Mouse (Mus musculus): ENCODE results near the gene Fbp2. TPM values are rescaled to one million over a fixed set of nuclear protein-coding genes. Genes with fewer than 3 reads are reported as not detected.

Gene Fbp2
- polyA plus RNA-seq, 1 experiment from 2014 or later, result not detected

GRCm38 (mm10) chr13:62882856-62883255 is 24.6 kb upstream of the Fbp2 start:
- H3K27me3 ChIP-seq, result peaks cover 15% of the 10 kb centered on the region
- H3K36me3 ChIP-seq, result no peaks in the 10 kb centered on the region
- no peak overlapping the region for H3K4me3 ChIP-seq
- H3K9ac ChIP-seq (replicated peaks), result no peak overlapping the region
- H3K27ac ChIP-seq (replicated peaks), result no peak overlapping the region
- no peak for ATAC-seq (ENCODE audit: low FRiP score, low read depth)
- no peaks in the 10 kb centered on the region for H3K9me3 ChIP-seq
- peaks cover 13% of the 10 kb centered on the region for H3K4me1 ChIP-seq
- WGBS, result 81% methylated on average over 5 of the region's 5 CpGs
- H3K4me2 ChIP-seq (replicated peaks), result no peak overlapping the region

- Histone ChIP-seq H3K4me1 (peaks cover 7% of the 10 kb centered on the region), H3K27me3 (no peaks in the 10 kb centered on the region), H3K9me3 (no peaks in the 10 kb centered on the region), H3K27ac (replicated peaks) (no peak overlapping the region), H3K9ac (replicated peaks) (no peak overlapping the region), H3K36me3 (no peaks in the 10 kb centered on the region), H3K4me3 (no peak overlapping the region), H3K4me2 (replicated peaks) (no peak overlapping the region)
- 84% methylated on average over 9 of the region's 9 CpGs for WGBS
- no peak for ATAC-seq (ENCODE audit: low FRiP score, low read depth)
Observed at GRCm38 (mm10) chr13:62881336-62881735, 23.1 kb upstream of the Fbp2 start.

GRCm38 (mm10) chr13:62879831-62880615 is 21.8 kb upstream of the Fbp2 start:
- H3K4me2 ChIP-seq (replicated peaks), result no peak overlapping the region
- ATAC-seq (ENCODE audit: low FRiP score, low read depth), result no peak
- H3K9me3 ChIP-seq, result no peaks in the 10 kb centered on the region
- H3K36me3 ChIP-seq, result no peaks in the 10 kb centered on the region
- no peak overlapping the region for H3K27ac ChIP-seq (replicated peaks)
- H3K9ac ChIP-seq (replicated peaks), result no peak overlapping the region
- no peak overlapping the region for H3K4me3 ChIP-seq
- no peaks in the 10 kb centered on the region for H3K27me3 ChIP-seq
- H3K4me1 ChIP-seq, result peaks cover 7% of the 10 kb centered on the region
- WGBS, result 25% methylated on average over 8 of the region's 8 CpGs

- Histone ChIP-seq H3K4me3 (no peak overlapping the region), H3K4me1 (peaks cover 7% of the 10 kb centered on the region), H3K36me3 (no peaks in the 10 kb centered on the region), H3K9ac (replicated peaks) (no peak overlapping the region), H3K4me2 (replicated peaks) (no peak overlapping the region), H3K9me3 (no peaks in the 10 kb centered on the region), H3K27ac (replicated peaks) (no peak overlapping the region), H3K27me3 (no peaks in the 10 kb centered on the region)
- ATAC-seq (ENCODE audit: low FRiP score, low read depth), result no peak
- WGBS, result 23% methylated on average over 6 of the region's 6 CpGs
Observed at GRCm38 (mm10) chr13:62879411-62879810, 21.2 kb upstream of the Fbp2 start.

GRCm38 (mm10) chr13:62877247-62877646 is 19.0 kb upstream of the Fbp2 start:
- no peaks in the 10 kb centered on the region for H3K9me3 ChIP-seq

GRCm38 (mm10) chr13:62876111-62876510 is 17.9 kb upstream of the Fbp2 start:
- WGBS, result 73% methylated on average over 1 of the region's 1 CpGs
- Histone ChIP-seq H3K27ac (replicated peaks) (no peak overlapping the region), H3K9me3 (no peaks in the 10 kb centered on the region), H3K4me2 (replicated peaks) (no peak overlapping the region), H3K4me1 (peaks cover 7% of the 10 kb centered on the region), H3K36me3 (no peaks in the 10 kb centered on the region), H3K27me3 (no peaks in the 10 kb centered on the region), H3K4me3 (no peak overlapping the region), H3K9ac (replicated peaks) (no peak overlapping the region)
- ATAC-seq (ENCODE audit: low FRiP score, low read depth), result no peak

More at GRCm38 (mm10) chr13:62877247-62877646, 19.0 kb upstream of the Fbp2 start:
- H3K4me1 ChIP-seq, result peaks cover 7% of the 10 kb centered on the region
- no peaks in the 10 kb centered on the region for H3K36me3 ChIP-seq
- no peak overlapping the region for H3K27ac ChIP-seq (replicated peaks)
- H3K27me3 ChIP-seq, result no peaks in the 10 kb centered on the region
- H3K9ac ChIP-seq (replicated peaks), result no peak overlapping the region
- WGBS, result 9% methylated on average over 5 of the region's 5 CpGs
- H3K4me3 ChIP-seq, result no peak overlapping the region
- H3K4me2 ChIP-seq (replicated peaks), result no peak overlapping the region
- no peak for ATAC-seq (ENCODE audit: low FRiP score, low read depth)

GRCm38 (mm10) chr13:62872252-62872651 is 14.0 kb upstream of the Fbp2 start:
- H3K27ac ChIP-seq (replicated peaks), result no peak overlapping the region
- no peaks in the 10 kb centered on the region for H3K27me3 ChIP-seq
- H3K4me3 ChIP-seq, result no peak overlapping the region
- WGBS, result 82% methylated on average over 3 of the region's 3 CpGs
- H3K4me1 ChIP-seq, result no peaks in the 10 kb centered on the region
- no peak overlapping the region for H3K9ac ChIP-seq (replicated peaks)
- no peak for ATAC-seq (ENCODE audit: low FRiP score, low read depth)
- no peak overlapping the region for H3K4me2 ChIP-seq (replicated peaks)
- no peaks in the 10 kb centered on the region for H3K9me3 ChIP-seq
- no peaks in the 10 kb centered on the region for H3K36me3 ChIP-seq

GRCm38 (mm10) chr13:62870605-62871004 is 12.4 kb upstream of the Fbp2 start:
- H3K9me3 ChIP-seq, result no peaks in the 10 kb centered on the region
- H3K9ac ChIP-seq (replicated peaks), result no peak overlapping the region
- no peak overlapping the region for H3K27ac ChIP-seq (replicated peaks)
- no peak overlapping the region for H3K4me2 ChIP-seq (replicated peaks)
- no peak for ATAC-seq (ENCODE audit: low FRiP score, low read depth)
- 84% methylated on average over 2 of the region's 2 CpGs for WGBS
- H3K27me3 ChIP-seq, result no peaks in the 10 kb centered on the region
- H3K4me3 ChIP-seq, result no peak overlapping the region
- H3K4me1 ChIP-seq, result no peaks in the 10 kb centered on the region
- no peaks in the 10 kb centered on the region for H3K36me3 ChIP-seq

- no peaks in the 10 kb centered on the region; the same call in 1 of the 2 replicates for H3K4me1 ChIP-seq
- no peaks in the 10 kb centered on the region for H3K9me3 ChIP-seq
- H3K36me3 ChIP-seq, result no peaks in the 10 kb centered on the region
- no peak for ATAC-seq (ENCODE audit: low FRiP score, low read depth)
- H3K4me3 ChIP-seq, result no peak overlapping the region
- no peak overlapping the region for H3K4me2 ChIP-seq (replicated peaks)
- no peak overlapping the region for H3K27ac ChIP-seq (replicated peaks)
- 80% methylated on average over 4 of the region's 4 CpGs for WGBS
- H3K9ac ChIP-seq (replicated peaks), result no peak overlapping the region
- H3K27me3 ChIP-seq, result no peaks in the 10 kb centered on the region
Observed at GRCm38 (mm10) chr13:62866817-62867216, 8.6 kb upstream of the Fbp2 start.

- H3K27ac ChIP-seq (replicated peaks), result no peak overlapping the region
- no peaks in the 10 kb centered on the region for H3K36me3 ChIP-seq
- H3K4me2 ChIP-seq (replicated peaks), result no peak overlapping the region
- WGBS, result 78% methylated on average over 11 of the region's 11 CpGs
- H3K9ac ChIP-seq (replicated peaks), result no peak overlapping the region
- no peaks in the 10 kb centered on the region for H3K9me3 ChIP-seq
- no peak for ATAC-seq (ENCODE audit: low FRiP score, low read depth)
- H3K4me3 ChIP-seq, result no peak overlapping the region
- H3K4me1 ChIP-seq, result no peaks in the 10 kb centered on the region; the same call in 1 of the 2 replicates
- no peaks in the 10 kb centered on the region for H3K27me3 ChIP-seq
Observed at GRCm38 (mm10) chr13:62865651-62866315, 7.6 kb upstream of the Fbp2 start.

GRCm38 (mm10) chr13:62863771-62864170 is 5.5 kb upstream of the Fbp2 start:
- Histone ChIP-seq H3K4me2 (replicated peaks) (no peak overlapping the region), H3K9ac (replicated peaks) (no peak overlapping the region), H3K36me3 (no peaks in the 10 kb centered on the region), H3K9me3 (no peaks in the 10 kb centered on the region), H3K4me3 (no peak overlapping the region), H3K27me3 (no peaks in the 10 kb centered on the region), H3K27ac (replicated peaks) (no peak overlapping the region), H3K4me1 (no peaks in the 10 kb centered on the region; the same call in 1 of the 2 replicates)
- no peak for ATAC-seq (ENCODE audit: low FRiP score, low read depth)
- 84% methylated on average over 6 of the region's 6 CpGs for WGBS

GRCm38 (mm10) chr13:62862875-62863274 is 4.7 kb upstream of the Fbp2 start:
- Histone ChIP-seq H3K4me2 (replicated peaks) (no peak overlapping the region), H3K27ac (replicated peaks) (no peak overlapping the region), H3K9ac (replicated peaks) (no peak overlapping the region), H3K9me3 (no peaks in the 10 kb centered on the region), H3K4me3 (no peak overlapping the region), H3K27me3 (no peaks in the 10 kb centered on the region), H3K4me1 (no peaks in the 10 kb centered on the region; the same call in 1 of the 2 replicates), H3K36me3 (no peaks in the 10 kb centered on the region)
- ATAC-seq (ENCODE audit: low FRiP score, low read depth), result no peak
- 84% methylated on average over 3 of the region's 3 CpGs for WGBS
